Mouse (Mus musculus): ENCODE results near the gene Mindy4b-ps.

DNA sequence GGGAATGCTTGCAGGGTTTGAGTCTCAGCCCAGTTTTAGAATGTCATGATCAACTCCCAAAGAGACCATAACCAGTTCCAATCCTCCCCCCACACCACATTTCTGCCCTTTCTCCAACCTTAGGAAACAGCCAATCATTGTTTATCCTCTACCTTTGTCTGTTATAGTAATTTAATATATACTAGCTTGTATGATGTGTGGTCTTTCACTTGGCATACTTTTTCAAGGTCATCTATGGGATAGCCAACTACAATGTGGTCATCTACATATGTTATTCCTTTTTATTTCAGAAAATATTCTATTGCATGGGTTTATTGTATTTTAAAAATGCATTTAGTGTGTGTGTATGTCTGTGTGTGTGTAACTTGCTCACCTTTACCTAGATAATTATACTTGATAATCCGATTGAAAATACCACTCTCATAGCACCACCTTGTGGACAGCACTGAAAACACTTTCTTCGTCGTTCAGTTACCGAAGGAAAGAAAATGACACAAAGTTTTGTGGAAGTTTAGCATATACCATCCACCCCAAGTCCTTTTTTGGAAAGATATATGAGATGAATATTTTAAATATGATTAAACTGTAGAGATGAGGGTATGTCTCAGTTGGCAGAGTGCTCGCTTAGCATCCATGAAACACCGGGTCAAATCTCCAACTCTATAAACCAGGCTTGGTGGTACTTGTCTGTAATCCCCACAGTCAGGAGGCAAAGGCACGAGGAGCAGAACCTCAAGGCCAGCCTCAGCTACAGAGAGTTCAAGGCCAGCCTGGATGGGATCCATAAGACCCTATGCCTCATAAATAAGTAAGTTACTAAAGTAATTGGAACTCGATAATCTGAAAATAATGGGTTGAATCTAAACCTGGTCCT, 37.7 kb downstream of the Mindy4b-ps start:
- TF ChIP-seq CEBPB (IDR thresholded peaks at IDR 0.05; ENCODE audit: insufficient read depth, poor library complexity, severe bottlenecking): no peak
- no peak for TF ChIP-seq MYOD1 (IDR thresholded peaks at IDR 0.05; ENCODE audit: control insufficient read depth in 1 of 3, insufficient read length in 2 of 3, low read depth in 2 of 3)
